In the genomic region with DNA sequence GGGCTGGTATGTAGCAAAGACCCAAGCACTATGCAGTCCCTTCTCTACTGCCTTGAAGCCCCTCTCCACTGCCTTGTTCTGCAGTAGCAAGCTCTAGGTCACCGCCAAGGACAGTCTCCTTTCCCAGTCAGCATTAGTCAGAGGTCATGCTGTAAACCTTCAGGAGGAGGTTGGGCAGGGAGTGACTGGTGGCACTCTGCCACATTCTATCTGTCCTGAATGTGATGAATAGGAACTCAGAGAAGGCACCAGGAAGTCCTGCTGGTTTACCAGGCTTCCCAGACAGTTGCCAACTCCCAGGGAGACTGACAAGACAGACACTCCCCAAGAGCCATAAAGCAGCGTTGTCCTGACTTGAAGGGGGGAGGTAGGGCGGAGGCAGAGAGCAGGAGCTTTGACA, we compare ENCODE assay signal across 9 mouse cellular contexts. TPM values are rescaled to one million over a fixed set of nuclear protein-coding genes. Genes with fewer than 3 reads are reported as not detected.
DNase-seq lines count a peak whose midpoint lies in the region; ATAC-seq lines count a peak whose summit lies in the region.
"Had no signal": no experiment of that assay in that cellular context is flagged by ENCODE, and none has a peak within 500 bp of the region (broad histone marks: within the 10 kb centered on the region; RNA-seq: fewer than 3 reads in every experiment).

No protein-coding gene starts in this region.

- WGBS in intestine, embryonic 16.5 days: 60% methylated on average over 3 of the region's 3 CpGs
- WGBS in midbrain, embryonic 13.5 days: 90% methylated on average over 3 of the region's 3 CpGs

- peak; percentile 29; the same call in 1 of the 2 replicates for ATAC-seq in common myeloid progenitor, adult 5-6 weeks (replicated peaks; ENCODE audit: low read depth, poor library complexity, severe bottlenecking)
- peak; percentile 86 for ATAC-seq in intestine, embryonic 16.5 days
- no peak for ATAC-seq in midbrain, embryonic 13.5 days
- no peak for ATAC-seq in erythroblast, adult 5-6 weeks (replicated peaks; ENCODE audit: low FRiP score, poor library complexity, severe bottlenecking)

- H3K27ac ChIP-seq in intestine, embryonic 16.5 days (ENCODE audit: low read length): peak overlapping the region; percentile 77
- no peak overlapping the region for H3K27ac ChIP-seq in midbrain, embryonic 13.5 days

- no peaks in the 10 kb centered on the region for H3K4me1 ChIP-seq in intestine, embryonic 16.5 days (ENCODE audit: control insufficient read depth, insufficient read depth, low read length)
- no peaks in the 10 kb centered on the region for H3K4me1 ChIP-seq in midbrain, embryonic 13.5 days (replicated peaks)

- no peaks in the 10 kb centered on the region; the same call in 1 of the 2 replicates for H3K36me3 ChIP-seq in intestine, embryonic 16.5 days (ENCODE audit: control insufficient read depth, insufficient read depth, low read length)
- H3K36me3 ChIP-seq in midbrain, embryonic 13.5 days: peaks cover 58% of the 10 kb centered on the region

- H3K4me2 ChIP-seq in intestine, embryonic 16.5 days (ENCODE audit: low read depth, low read length): no peak overlapping the region
- no peak overlapping the region for H3K4me2 ChIP-seq in midbrain, embryonic 13.5 days (replicated peaks)

- DNase-seq in 3T3-L1 (ENCODE audit: low read depth, low spot score): peak; percentile 83
- DNase-seq in NIH3T3 (ENCODE audit: low read depth): peak; percentile 38
- DNase-seq in spleen, adult 18-20 months: no peak
- DNase-seq in left cerebral cortex, adult 18-20 months (ENCODE audit: low spot score in 2 of 2): no peak

- H3K9ac ChIP-seq in intestine, embryonic 16.5 days (ENCODE audit: low read depth, low read length): no peak overlapping the region
- no peak overlapping the region for H3K9ac ChIP-seq in midbrain, embryonic 13.5 days (replicated peaks)

- H3K4me3 ChIP-seq in intestine, embryonic 16.5 days (ENCODE audit: low read length): no peak overlapping the region
- H3K4me3 ChIP-seq in midbrain, embryonic 13.5 days (replicated peaks): no peak overlapping the region
- H3K4me3 ChIP-seq: erythroblast, embryonic 14.5 days had no signal

- no peaks in the 10 kb centered on the region for H3K9me3 ChIP-seq in intestine, embryonic 16.5 days (ENCODE audit: control insufficient read depth, low read length)
- no peaks in the 10 kb centered on the region for H3K9me3 ChIP-seq in midbrain, embryonic 13.5 days

- H3K27me3 ChIP-seq in intestine, embryonic 16.5 days (replicated peaks; ENCODE audit: control insufficient read depth, insufficient read depth, low read length): no peaks in the 10 kb centered on the region; the same call in 1 of the 2 replicates
- H3K27me3 ChIP-seq in midbrain, embryonic 13.5 days: no peaks in the 10 kb centered on the region

RNA-seq across cellular contexts. Expression of gene Slc6a8, which starts 12.7 kb away (rescaled TPM):
- 0.15 and 0.50 TPM in 2 replicates for total RNA-seq in common myeloid progenitor, adult 5-6 weeks (2017)
- polyA plus RNA-seq in intestine, embryonic 16.5 days (2015; fragmentation: Nextera tagmentation; extraction: Ambion mirVana): 7.4 and 9.2 TPM in 2 replicates
- polyA plus RNA-seq in midbrain, embryonic 13.5 days (2015; fragmentation: Nextera tagmentation; extraction: Ambion mirVana): 6.3 and 6.4 TPM in 2 replicates
- total RNA-seq in erythroblast, adult 5-6 weeks (2015; ENCODE audit: low replicate concordance): not detected in 2 replicates
- total RNA-seq in erythroblast, adult 5-6 weeks (2017; ENCODE audit: low replicate concordance): 1.4 TPM in 1 of 2 replicates, not detected in the other
- 100 to 1,000 TPM in 1 of 2 experiments, 10 to 100 TPM in 1; 95.9 to 102 TPM for total RNA-seq in left cerebral cortex, adult 18-20 months (2021)
- polyA plus RNA-seq: erythroblast, embryonic 14.5 days had no signal

RNA-seq across cellular contexts. Expression of gene Pnck, which starts 25.7 kb away (rescaled TPM):
- 0.18 and 2.0 TPM in 2 replicates for total RNA-seq in common myeloid progenitor, adult 5-6 weeks (2017)
- 9.8 and 11.4 TPM in 2 replicates for polyA plus RNA-seq in intestine, embryonic 16.5 days (2015; fragmentation: Nextera tagmentation; extraction: Ambion mirVana)
- 91.5 and 99.5 TPM in 2 replicates for polyA plus RNA-seq in midbrain, embryonic 13.5 days (2015; fragmentation: Nextera tagmentation; extraction: Ambion mirVana)
- not detected in 2 replicates for total RNA-seq in erythroblast, adult 5-6 weeks (2015; ENCODE audit: low replicate concordance)
- total RNA-seq in erythroblast, adult 5-6 weeks (2017; ENCODE audit: low replicate concordance): not detected in 2 replicates
- total RNA-seq in left cerebral cortex, adult 18-20 months (2021): 100 to 1,000 TPM in 1 of 2 experiments, 10 to 100 TPM in 1; 84.2 to 108 TPM
- polyA plus RNA-seq: erythroblast, embryonic 14.5 days had no signal

RNA-seq across cellular contexts. Expression of gene Bcap31, which starts 30.3 kb away (rescaled TPM):
- 169 and 218 TPM in 2 replicates for total RNA-seq in common myeloid progenitor, adult 5-6 weeks (2017)
- polyA plus RNA-seq in intestine, embryonic 16.5 days (2015; fragmentation: Nextera tagmentation; extraction: Ambion mirVana): 325 and 331 TPM in 2 replicates
- 116 and 118 TPM in 2 replicates for polyA plus RNA-seq in midbrain, embryonic 13.5 days (2015; fragmentation: Nextera tagmentation; extraction: Ambion mirVana)
- total RNA-seq in erythroblast, adult 5-6 weeks (2015; ENCODE audit: low replicate concordance): 60.6 and 85.3 TPM in 2 replicates
- 51.2 and 52.8 TPM in 2 replicates for total RNA-seq in erythroblast, adult 5-6 weeks (2017; ENCODE audit: low replicate concordance)
- 10 to 100 TPM; 79.2 to 91.3 TPM for total RNA-seq in left cerebral cortex, adult 18-20 months (2021)

RNA-seq across cellular contexts. Expression of gene Abcd1, which starts 30.8 kb away (rescaled TPM):
- 12.0 and 16.9 TPM in 2 replicates for total RNA-seq in common myeloid progenitor, adult 5-6 weeks (2017)
- 25.6 and 31.0 TPM in 2 replicates for polyA plus RNA-seq in intestine, embryonic 16.5 days (2015; fragmentation: Nextera tagmentation; extraction: Ambion mirVana)
- 9.6 and 11.8 TPM in 2 replicates for polyA plus RNA-seq in midbrain, embryonic 13.5 days (2015; fragmentation: Nextera tagmentation; extraction: Ambion mirVana)
- 8.1 and 12.1 TPM in 2 replicates for total RNA-seq in erythroblast, adult 5-6 weeks (2015; ENCODE audit: low replicate concordance)
- 1.3 and 4.0 TPM in 2 replicates for total RNA-seq in erythroblast, adult 5-6 weeks (2017; ENCODE audit: low replicate concordance)
- total RNA-seq in left cerebral cortex, adult 18-20 months (2021): 10 to 100 TPM; 10.2 to 12.3 TPM

RNA-seq across cellular contexts. Expression of gene Dusp9, which starts 46.4 kb away (rescaled TPM):
- 0.78 and 1.0 TPM in 2 replicates for total RNA-seq in common myeloid progenitor, adult 5-6 weeks (2017)
- 6.7 and 7.3 TPM in 2 replicates for polyA plus RNA-seq in intestine, embryonic 16.5 days (2015; fragmentation: Nextera tagmentation; extraction: Ambion mirVana)
- polyA plus RNA-seq in midbrain, embryonic 13.5 days (2015; fragmentation: Nextera tagmentation; extraction: Ambion mirVana): 0.79 and 1.2 TPM in 2 replicates
- not detected in 2 replicates for total RNA-seq in erythroblast, adult 5-6 weeks (2015; ENCODE audit: low replicate concordance)
- 0.43 TPM in 1 of 2 replicates, not detected in the other for total RNA-seq in erythroblast, adult 5-6 weeks (2017; ENCODE audit: low replicate concordance)
- total RNA-seq in left cerebral cortex, adult 18-20 months (2021): 1 to 10 TPM; 1.2 to 1.3 TPM

Comparison
In these comparisons a context has a peak if more than half of its experiments do, and no peak if none do; other contexts are left out.
1. DNase-seq: peak in 3T3-L1 (single experiment) and NIH3T3 (single experiment); none in spleen, adult 18-20 months (0 of 2) and left cerebral cortex, adult 18-20 months (0 of 2).
2. ATAC-seq: peak in common myeloid progenitor, adult 5-6 weeks (single experiment) and intestine, embryonic 16.5 days (single experiment); none in midbrain, embryonic 13.5 days (single experiment) and erythroblast, adult 5-6 weeks (single experiment).
3. RNA of gene Slc6a8, which starts 12.7 kb away (total RNA-seq): 95.9 to 102 TPM in left cerebral cortex, adult 18-20 months; 0.15 to 0.50 TPM in common myeloid progenitor, adult 5-6 weeks and 1.4 TPM in erythroblast, adult 5-6 weeks; every median in the first group is over 10 times any median in the second.
4. RNA of gene Pnck, which starts 25.7 kb away (total RNA-seq): 84.2 to 108 TPM in left cerebral cortex, adult 18-20 months; 0.18 to 2.0 TPM in common myeloid progenitor, adult 5-6 weeks and not detected in erythroblast, adult 5-6 weeks; every median in the first group is over 10 times any median in the second.